Mouse (Mus musculus) heart, adult 8-10 months (tissue): ENCODE data around the gene Osbp2. TPM values are rescaled to one million over a fixed set of nuclear protein-coding genes. Genes with fewer than 3 reads are reported as not detected.
A peak's percentile ranks its signal among the peaks of the same experiment; 100 is the strongest.
"Not testable (repeated sequence)": the region's sequence is repeated elsewhere in the genome, so short reads cannot be mapped to it uniquely, and the experiment has no call there.

ENCODE experiments used
- DNase-seq: peaks from one replicate; pipeline ENCODE4 v3.0.0; 2022; ENCODE audit warnings: low spot score
- total RNA-seq, 4 experiments: library from RNA; stranded (reverse); gene quantifications; 2 replicates each; pipeline ENCODE4 v1.2.4; 2022

The Osbp2 gene
- total RNA-seq, result 10 to 100 TPM; 17.0 to 22.2 (median 20.1) TPM

DNA sequence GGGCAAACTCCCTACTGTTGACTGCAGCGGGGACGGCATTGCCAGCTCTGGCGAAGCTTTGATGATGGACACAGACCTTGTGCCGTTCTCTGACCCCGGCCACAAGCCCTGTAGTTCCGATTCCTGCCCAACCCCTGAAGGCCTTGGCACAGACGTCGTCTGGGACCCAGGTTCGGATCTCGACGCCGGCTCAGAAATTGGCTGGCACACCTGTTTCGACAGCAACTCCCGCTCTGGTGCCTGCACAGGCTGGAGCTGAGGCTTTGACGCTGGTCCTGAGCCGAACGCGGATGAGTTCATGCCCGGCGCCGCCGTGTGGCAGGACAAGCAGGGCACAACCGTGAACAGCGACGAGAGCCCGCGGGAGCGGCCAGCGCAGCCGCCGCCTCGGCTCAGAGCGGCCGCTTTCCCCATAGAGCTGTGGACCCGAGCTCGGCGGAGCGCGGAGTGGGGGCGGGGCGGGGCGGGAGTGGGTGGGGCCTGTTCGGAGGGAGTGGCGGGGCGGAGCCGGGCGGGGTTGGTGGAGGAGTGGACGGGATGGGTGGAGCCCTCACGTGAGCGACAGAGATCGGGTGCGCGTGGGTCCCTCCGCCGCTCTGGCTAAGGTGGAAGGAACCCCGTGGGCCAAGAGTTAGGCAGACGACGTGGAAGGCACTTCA, at the start of gene Osbp2:
Gene Osbp2 (minus strand): TSS at position 450 of the 659 bp plus-strand sequence.
- peak; percentile 31 for DNase-seq

DNA sequence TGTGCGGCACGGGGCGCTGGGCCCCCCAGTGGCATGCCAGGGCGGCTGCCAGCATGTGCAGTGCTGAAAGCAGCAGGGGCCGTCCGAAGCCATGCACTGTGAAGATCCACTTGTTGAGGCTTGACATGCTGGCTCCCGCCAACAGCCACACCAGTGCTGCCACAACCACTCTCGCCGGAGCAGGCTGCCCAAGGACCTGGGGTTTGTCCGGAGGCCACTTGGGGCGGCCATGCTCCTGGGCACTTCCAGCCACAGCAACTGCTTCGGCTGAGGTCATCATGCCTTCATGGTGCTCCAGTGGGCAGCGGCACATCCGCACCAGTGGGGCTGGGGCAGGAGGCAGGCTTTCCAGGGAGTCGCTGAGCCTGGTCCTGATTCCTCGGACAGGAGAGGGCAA, 49.2 kb upstream of the Osbp2 start:
- peak; percentile 12 for DNase-seq

DNA sequence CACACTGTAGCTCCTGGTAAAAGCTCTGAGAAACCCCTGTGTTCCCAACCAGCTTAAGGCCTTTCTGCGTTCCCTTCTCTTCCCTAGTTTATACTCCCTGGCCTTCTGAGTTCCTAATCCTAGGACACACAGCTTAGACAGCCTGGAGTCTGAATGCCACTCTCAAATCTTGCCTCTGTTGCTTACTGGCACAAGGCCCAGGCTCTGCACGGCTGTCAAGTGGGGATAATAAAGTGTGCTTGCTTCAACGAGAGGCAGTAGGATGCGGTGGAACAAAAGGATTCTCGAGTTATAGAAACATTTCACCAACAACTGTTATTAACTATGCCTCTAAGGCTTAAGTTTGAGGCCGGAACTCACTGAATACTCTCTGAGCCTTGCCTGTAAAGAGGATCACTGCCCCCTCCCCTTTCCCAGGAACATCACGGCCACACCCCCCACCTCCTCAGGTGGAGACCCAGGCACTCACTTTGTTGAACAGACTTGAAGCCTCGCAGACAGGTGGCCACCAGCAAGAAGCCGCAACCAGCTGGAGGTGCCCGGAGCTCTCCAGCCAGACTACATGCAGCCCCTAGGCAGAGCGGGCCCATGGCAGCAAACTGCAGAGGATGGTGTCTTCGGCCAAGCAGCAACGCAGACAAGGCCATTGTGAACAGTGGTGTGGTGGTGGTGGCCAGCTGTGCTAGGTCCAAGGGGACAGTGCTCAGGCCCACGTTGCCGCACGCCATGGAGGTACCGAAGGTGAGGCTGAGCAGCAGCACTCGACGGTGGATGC, 48.6 kb upstream of the Osbp2 start:
- DNase-seq, result no peak

DNA sequence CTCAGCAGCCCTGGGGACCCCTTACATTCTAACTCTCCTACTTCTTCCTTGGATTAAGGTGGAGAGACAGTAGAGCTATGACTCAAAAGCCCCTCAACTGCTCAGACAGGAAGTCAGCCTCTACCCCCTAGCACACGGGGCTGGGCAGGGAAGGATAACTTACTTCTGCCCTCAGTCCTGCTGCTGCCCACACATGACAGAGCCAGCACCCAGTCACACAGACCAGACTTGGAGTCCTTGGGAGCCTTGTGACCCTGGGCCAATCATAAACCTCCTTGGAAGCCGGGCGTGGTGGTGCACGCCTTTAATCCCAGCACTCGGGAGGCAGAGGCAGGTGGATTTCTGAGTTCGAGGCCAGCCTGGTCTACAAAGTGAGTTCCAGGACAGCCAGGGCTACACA, 47.7 kb upstream of the Osbp2 start:
- not testable (repeated sequence) for DNase-seq

DNA sequence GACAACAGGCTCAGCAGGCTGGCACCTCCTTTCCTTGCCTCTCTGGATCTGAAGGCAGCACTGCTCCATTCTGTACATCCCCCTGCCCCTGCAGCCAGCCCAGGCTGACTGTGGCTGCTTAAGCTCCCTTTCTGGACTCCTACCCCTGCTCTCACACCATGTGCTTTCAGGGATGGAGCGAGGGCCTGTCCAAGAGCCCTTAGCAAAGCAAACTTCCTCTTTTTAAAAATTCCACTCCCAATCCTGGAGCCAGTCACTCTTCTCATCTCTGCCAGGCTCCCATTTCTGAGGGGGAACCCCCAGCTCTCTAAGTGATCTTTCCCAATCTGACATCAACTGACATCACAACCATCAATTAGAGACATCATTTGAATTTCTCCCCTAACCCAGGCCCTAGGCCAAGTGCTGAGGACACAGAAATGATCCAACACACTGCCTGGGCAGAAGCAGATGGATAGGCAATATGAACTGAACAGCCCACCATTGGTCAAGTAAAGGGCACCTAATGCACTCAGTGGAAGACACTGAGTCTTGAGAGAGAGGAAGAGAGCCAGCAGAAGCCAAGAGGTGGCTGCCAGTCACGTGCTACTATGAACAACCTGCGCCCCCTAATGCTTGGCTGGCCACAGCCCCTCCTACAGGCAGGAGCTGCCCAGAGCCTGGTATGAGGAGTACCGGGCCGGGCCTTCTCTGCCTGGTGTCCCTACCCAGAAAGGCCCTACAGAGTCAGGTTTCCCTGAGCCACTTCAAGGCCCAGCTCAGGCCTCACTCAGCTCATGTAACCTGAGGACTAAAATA, 47.0 kb upstream of the Osbp2 start:
- no peak for DNase-seq

DNA sequence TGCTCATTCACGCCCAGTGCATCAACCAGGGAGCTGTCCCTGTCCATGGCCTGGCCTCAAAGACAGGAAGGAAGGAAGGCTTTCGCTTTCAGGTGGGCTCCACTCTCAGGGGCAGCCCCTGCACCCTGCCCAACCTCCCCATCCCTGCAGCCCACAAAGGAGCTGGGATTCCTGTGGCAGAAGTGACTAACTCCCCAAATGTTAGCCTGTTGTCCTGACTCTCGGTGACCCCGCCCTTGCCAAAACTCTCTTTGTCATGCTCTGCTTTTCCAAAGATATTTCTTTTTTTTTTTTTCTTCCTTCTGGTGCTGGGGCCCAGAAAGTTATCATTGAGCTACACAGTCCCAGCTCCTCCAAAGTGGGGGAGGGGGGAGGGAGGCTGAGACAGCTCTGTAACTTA, 45.5 kb upstream of the Osbp2 start:
- no peak for DNase-seq

DNA sequence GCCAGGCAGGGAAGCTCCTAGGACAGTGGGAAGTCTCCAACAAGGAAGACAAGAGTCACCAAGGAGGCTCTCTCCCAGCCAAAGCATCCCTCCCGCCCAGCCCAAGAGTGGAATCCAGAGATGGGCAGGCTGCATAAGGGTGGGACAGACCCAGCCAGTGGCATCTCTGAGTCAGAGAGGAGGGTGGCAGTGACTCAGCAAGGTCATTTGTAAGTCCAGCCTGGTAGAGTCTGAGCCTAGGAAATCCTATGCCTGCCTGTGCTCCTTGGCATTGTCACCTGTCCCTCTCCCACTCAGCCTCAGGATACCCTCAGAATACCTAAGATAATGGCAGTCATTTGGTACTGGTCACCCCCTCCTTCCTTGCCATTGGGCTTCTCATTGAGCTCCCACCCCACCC, 41.7 kb upstream of the Osbp2 start:
- no peak for DNase-seq

DNA sequence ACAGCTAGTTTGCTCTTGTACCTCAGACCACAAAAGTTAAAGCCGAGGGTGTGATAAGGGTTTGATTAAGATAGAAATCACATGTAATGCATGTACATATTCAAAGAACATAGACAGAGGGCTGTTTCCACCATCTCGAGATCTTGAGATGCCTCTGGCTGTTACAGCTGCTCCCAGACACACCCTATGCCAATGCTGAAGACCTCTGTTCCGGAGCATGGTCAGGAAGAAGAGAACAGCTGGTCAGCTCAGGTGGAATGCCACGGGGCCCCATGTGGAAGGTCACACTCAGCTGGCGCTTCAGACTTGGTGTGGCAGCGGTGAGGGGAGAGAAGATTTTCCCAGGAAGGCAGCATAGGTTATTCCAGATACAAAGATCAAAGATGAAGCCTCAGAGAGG, 41.0 kb upstream of the Osbp2 start:
- no peak for DNase-seq

DNA sequence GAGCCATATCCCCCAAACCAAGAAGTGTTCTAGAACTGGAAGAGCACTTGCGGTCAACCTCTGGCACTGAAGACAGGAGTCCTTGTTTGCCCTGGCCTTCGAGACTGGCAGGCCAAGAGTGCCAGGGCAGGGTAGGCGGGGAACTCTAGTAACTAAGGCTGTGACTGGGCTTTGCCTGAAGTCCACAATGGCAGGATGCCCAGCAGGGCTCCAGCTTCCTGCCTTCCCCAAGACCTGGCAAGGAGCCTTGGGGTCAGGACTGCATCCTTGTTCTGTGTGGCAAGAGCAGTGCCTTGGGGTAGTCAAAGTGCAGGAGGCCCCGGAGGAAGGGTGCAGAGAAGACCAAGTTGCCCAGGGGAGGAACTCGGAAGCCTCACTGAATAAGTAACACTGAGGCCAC, 39.3 kb upstream of the Osbp2 start:
- DNase-seq, result peak; percentile 42

DNA sequence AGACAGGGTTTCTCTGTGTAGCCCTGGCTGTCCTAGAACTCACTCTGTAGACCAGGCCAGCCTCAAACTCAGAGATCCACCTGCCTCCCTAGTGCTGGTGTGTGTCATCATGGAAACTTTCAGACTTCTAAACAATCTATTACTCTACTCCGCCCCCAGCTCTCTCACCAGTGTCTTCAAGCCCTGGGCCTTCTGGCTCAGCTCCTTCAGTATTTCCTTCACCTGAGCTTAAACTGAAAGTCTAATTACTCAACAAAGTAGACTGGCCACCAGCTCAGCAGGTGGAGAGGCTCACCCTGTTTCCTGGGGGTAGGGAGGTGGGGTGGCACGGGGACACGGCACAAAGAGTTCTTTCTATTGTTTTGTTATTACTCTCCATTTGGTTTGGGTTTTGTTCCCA, 38.8 kb upstream of the Osbp2 start:
- no peak for DNase-seq

DNA sequence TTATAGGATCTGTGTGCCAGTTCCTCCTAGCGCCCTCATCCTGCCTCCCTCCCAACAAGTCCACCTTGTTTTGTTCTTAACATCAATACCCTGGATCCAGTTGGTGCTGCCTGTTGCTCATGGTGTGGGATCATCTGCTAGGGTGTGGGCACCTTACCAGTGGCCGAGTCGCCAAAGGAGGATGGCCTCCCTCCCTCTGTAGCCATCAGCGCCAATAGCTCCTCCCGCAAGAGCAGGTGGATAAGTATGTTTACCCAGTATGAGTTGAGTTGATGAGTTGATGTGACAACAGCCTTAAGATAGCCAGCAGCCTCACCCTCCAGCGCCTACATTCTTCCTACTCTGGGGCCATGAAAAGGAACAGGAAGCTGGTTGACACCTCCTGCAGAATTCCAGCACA, 36.6 kb upstream of the Osbp2 start:
- no peak for DNase-seq

DNA sequence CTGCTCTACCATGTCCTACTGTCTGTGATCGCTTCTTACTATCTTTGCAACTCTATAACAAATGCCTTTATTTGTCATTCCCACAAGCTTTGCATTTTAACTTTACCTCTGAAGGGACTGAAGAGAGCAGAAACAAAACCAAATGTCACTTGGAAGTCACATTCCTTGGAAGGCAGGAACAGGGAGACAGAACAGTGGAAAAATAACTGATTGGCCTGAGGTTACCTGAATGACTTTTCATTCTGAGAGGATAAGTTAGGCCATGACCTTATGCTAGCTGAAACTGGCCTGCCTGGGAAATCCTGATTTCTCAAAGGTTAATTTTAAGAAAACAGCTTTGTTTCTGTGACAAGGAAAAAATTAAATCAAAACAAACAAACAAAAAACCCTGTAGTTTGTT, 32.2 kb upstream of the Osbp2 start:
- DNase-seq, result no peak

DNA sequence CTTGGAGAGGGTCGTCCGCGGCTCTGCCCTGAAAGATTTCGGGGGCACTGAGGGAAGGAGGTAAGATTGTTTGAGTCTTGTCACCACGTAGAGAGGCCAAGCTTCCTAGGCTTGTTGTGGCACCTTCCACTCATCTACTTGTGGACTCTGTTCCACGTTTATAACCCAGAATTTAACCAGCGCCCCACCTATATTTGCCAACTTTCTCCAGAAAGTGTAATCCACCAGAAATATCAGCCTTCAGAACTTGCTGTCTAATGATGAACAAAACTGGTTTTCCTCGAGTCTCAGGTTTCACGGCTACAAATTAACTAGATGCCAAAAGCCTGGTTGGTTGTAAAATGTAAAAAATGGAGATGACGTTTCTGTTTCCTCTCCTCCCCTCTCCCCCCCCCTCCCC, 31.8 kb upstream of the Osbp2 start:
- DNase-seq, result no peak

DNA sequence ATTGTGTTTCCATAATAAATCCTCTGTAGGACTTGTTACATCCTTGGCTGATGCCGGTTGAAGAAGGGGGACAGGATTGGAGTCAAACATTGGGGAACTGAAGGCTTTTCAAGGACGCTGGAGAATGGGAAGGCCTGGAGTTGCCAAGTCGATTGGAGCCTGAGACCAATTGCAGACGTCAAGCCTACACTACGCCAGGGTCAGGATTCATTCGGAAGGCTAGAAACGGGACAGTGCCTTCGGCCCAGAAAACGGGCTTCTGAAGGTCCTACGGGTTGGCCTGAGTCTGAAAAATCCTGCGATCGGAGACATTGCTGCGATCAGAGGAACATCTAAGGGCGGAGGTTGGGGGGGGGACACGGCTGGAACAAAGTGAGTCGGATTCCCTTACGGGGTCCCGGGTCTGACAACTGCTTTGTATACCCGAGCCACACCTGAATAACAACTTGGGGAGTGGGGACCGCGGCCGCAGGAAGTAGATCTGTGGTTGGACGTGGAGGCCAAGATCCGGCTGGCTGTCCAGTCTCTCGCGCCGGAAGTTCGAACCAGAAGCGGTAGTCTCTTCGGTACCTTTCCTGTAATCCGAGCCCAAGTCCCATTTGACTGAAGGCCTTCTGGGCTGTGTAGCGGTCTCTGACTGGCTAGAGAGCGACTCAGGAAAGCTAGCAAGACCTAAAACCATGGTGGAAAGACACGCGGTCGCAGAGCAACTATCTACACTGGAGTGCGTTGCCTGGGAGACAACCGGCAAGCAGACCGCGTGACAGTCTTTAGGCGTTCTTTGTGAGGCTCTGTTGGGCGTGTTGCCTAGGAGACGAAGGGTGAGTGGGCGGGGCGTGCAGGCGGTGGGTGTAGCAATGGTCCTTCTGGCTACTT, 30.9 kb upstream of the Osbp2 start, which contains the start of the genes 4921536K21Rik and Dusp18:
Gene 4921536K21Rik (minus strand): TSS at position 693 of the 876 bp plus-strand sequence.
Gene Dusp18 (plus strand): TSS at position 835 of the 876 bp plus-strand sequence.
- peak; percentile 93 for DNase-seq

DNA sequence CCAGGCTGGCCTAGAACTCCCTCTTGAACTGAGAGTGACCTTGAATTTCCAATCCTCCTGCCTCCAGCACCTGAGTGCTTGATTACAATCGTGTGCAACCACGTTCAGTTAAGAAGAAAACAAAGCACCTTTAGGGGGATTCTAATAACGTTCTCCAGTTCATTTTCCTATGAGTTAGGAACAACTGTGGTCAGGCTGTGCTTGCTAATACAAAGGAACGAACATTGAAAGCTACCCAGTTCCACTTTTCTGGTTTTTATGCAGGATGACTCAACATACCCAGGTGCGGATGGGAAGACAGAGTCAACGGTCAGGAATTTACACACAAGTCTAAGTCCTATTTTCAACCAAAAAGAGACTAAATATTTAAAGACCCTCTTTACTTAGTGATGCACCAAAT, 30.3 kb upstream of the Osbp2 start:
- no peak for DNase-seq

DNA sequence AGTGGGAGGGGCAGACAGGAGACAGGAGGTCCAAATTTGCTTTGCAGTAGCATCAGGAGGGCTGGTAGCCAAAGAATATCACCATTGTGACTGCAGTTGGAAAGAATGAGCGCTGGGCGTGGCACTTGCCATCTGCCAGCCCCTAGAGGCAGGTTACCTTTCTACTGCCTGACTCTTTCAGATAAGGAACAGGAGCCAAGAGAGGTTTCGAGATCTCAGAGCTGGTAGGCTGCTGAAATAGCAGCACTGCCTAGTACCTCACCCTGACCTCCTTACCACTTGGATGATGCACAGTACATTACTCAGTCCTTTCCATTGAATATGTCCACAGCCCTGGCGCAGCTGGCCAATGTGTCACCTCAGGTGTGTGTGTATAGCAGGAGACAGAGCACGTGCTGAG, 23.6 kb upstream of the Osbp2 start:
- no peak for DNase-seq

DNA sequence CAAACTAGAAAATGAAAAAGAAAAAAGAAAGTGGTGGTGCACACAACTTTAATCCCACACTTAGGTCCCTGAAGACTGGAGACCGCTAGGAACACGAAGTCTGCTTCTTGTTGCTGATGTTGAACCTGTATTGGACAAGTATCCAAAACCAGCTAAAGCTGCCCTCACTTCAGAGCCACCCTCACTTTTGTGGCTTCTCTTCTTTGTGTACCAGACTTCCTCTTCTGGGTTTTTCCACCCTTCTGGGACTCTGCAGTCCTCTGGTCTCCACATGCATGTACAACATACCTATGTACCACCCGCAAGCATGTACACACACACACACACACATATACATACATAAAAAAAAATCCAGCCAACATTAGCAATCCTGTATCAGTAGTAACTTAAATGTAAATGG, 20.0 kb upstream of the Osbp2 start:
- DNase-seq, result no peak

DNA sequence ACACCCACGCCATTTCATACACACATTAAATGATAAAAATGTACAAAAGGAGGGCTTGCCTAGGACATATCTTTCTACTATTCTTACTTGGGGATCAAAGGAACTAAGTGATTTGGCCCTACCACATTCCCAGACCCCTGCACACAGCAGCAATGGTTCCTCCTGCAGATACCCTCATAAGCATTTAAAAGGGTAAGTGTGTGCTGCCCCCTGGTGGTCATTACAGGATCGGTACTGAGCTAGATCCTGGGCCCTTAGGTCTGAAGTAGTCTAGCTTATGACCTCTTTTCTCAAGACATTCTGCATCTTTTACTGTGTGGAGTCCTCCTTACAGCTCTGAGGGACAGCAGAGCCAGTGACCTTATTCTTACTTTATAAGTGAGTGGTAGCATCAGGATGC, 16.1 kb upstream of the Osbp2 start:
- peak; percentile 69 for DNase-seq

DNA sequence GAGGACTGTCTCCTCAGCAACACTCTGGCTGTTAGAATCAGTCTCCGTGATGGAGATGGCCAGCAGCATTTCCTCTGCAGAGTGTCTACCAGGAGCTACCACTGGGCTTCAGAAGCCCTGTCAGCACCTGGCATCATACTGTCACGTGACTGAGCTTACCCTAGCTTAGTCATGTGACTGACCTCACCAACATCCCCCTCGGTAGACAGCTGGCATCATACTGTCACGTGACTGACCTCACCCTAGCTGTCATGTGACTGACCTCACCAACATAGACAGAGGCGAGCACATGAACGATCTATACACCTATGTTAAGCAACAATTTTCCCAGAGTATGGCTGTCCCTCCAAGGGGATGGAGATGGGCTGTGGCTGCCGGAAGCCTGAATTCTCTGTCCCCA, 15.0 kb upstream of the Osbp2 start:
- DNase-seq, result no peak

DNA sequence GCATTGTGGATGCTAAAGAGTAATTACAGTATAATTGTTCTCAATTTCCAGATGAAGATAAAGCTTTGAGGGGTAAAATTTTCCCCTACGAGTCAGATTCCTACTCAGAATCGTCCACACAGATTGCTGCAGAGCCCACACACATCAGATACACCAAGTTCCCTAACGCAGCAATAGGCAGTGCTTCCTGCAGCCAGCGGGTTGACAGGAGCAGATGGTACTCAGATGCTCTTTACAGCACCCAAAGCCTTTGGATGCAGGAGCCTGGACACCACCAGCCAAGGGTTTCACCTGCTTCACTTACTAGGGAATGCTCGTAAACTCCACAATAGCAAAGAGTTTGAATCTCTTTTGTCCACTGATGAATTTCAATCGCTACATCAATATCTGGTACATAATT, 12.7 kb upstream of the Osbp2 start:
- no peak for DNase-seq

DNA sequence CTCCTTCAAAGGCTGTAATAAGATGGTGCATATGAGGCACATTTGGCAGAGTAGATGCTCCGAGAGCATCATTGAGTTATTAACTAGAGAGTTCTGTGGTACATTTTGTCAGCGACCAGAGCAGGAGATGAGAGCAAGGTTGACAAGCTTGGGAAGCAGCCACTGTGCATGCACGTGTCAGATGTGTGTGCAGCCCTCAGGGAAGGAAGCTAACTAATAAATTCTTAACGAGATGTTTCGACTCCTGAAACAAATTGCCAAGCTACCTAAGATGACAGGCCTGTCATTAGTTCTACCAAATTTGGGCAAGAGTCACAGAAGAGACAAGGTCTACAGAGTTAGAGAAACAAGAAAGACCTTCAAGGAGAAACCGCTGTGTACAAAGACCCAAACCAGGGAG, 640 bp upstream of the Osbp2 start:
- no peak for DNase-seq
